Mouse (Mus musculus): ENCODE measurements around the gene 4921504E06Rik. TPM values are rescaled to one million over a fixed set of nuclear protein-coding genes. Genes with fewer than 3 reads are reported as not detected.
A peak's percentile ranks its signal among the peaks of the same experiment; 100 is the strongest.

4921504E06Rik gene
- polyA plus RNA-seq, 1 experiment from 2014 or later: not detected

GRCm38 (mm10) chr2:19452531-19453055 is 101.1 kb downstream of the 4921504E06Rik start:
- Histone ChIP-seq H3K4me3 (ENCODE audit: low read length) (no peak overlapping the region), H3K4me1 (replicated peaks; ENCODE audit: control insufficient read depth, insufficient read depth, low read length) (no peaks in the 10 kb centered on the region), H3K9ac (ENCODE audit: low read length) (no peak overlapping the region), H3K9me3 (ENCODE audit: control insufficient read depth, low read length) (no peaks in the 10 kb centered on the region), H3K4me2 (ENCODE audit: low read depth, low read length) (no peak overlapping the region), H3K27me3 (ENCODE audit: control insufficient read depth, insufficient read depth, low read depth, low read length) (peaks cover 92% of the 10 kb centered on the region), H3K27ac (ENCODE audit: low read length) (no peak overlapping the region), H3K36me3 (ENCODE audit: control insufficient read depth, insufficient read depth, low read length) (no peaks in the 10 kb centered on the region)
- under 1% methylated on average over 19 of the region's 19 CpGs for WGBS
- no peak for ATAC-seq (ENCODE audit: low read depth)

GRCm38 (mm10) chr2:19449308-19449707 is 104.4 kb downstream of the 4921504E06Rik start:
- Histone ChIP-seq H3K4me1 (replicated peaks; ENCODE audit: control insufficient read depth, insufficient read depth, low read length) (peaks cover 10% of the 10 kb centered on the region; the same call in 1 of the 2 replicates), H3K27ac (ENCODE audit: low read length) (no peak overlapping the region), H3K4me3 (ENCODE audit: low read length) (no peak overlapping the region), H3K9me3 (ENCODE audit: control insufficient read depth, low read length) (no peaks in the 10 kb centered on the region), H3K9ac (ENCODE audit: low read length) (no peak overlapping the region), H3K4me2 (ENCODE audit: low read depth, low read length) (no peak overlapping the region), H3K36me3 (ENCODE audit: control insufficient read depth, insufficient read depth, low read length) (no peaks in the 10 kb centered on the region), H3K27me3 (ENCODE audit: control insufficient read depth, insufficient read depth, low read depth, low read length) (peaks cover 96% of the 10 kb centered on the region)
- WGBS: 38% methylated on average over 4 of the region's 4 CpGs
- ATAC-seq (ENCODE audit: low read depth): no peak

GRCm38 (mm10) chr2:19448042-19448700 is 105.5 kb downstream of the 4921504E06Rik start:
- ATAC-seq (ENCODE audit: low read depth): no peak
- Histone ChIP-seq H3K9me3 (ENCODE audit: control insufficient read depth, low read length) (no peaks in the 10 kb centered on the region), H3K36me3 (ENCODE audit: control insufficient read depth, insufficient read depth, low read length) (no peaks in the 10 kb centered on the region), H3K4me1 (replicated peaks; ENCODE audit: control insufficient read depth, insufficient read depth, low read length) (peaks cover 10% of the 10 kb centered on the region; the same call in 1 of the 2 replicates), H3K9ac (ENCODE audit: low read length) (no peak overlapping the region), H3K4me2 (ENCODE audit: low read depth, low read length) (peak overlapping the region; percentile 12), H3K27me3 (ENCODE audit: control insufficient read depth, insufficient read depth, low read depth, low read length) (peaks cover 95% of the 10 kb centered on the region), H3K4me3 (ENCODE audit: low read length) (peak overlapping the region; percentile 7), H3K27ac (ENCODE audit: low read length) (no peak overlapping the region)
- 1% methylated on average over 30 of the region's 31 CpGs for WGBS

DNA sequence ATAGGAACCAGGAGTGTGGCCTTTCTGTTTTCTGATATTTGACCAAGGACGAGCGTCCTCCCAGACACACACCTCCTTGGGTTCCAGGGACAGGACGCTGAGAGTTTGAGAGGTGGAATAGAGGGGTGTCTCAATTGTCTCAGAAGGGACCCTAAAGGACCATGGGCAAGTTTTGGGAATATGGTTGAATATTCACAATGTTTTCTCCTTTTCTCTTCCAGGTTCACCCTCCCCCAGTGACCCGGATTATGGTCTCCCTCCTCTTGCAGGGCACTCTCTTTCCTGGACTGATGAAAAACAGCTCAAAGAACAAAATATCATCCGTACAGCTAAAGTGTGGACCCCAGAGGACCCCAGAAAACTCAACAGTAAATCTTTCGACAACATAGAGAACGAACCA is 107.0 kb downstream of the 4921504E06Rik start:
- Histone ChIP-seq H3K4me3 (ENCODE audit: low read length) (no peak overlapping the region), H3K36me3 (ENCODE audit: control insufficient read depth, insufficient read depth, low read length) (no peaks in the 10 kb centered on the region), H3K4me1 (replicated peaks; ENCODE audit: control insufficient read depth, insufficient read depth, low read length) (peaks cover 10% of the 10 kb centered on the region; the same call in 1 of the 2 replicates), H3K9me3 (ENCODE audit: control insufficient read depth, low read length) (no peaks in the 10 kb centered on the region), H3K27me3 (ENCODE audit: control insufficient read depth, insufficient read depth, low read depth, low read length) (peaks cover 92% of the 10 kb centered on the region), H3K9ac (ENCODE audit: low read length) (no peak overlapping the region), H3K27ac (ENCODE audit: low read length) (no peak overlapping the region), H3K4me2 (ENCODE audit: low read depth, low read length) (no peak overlapping the region)
- ATAC-seq (ENCODE audit: low read depth): no peak
- WGBS: 5% methylated on average over 7 of the region's 7 CpGs

DNA sequence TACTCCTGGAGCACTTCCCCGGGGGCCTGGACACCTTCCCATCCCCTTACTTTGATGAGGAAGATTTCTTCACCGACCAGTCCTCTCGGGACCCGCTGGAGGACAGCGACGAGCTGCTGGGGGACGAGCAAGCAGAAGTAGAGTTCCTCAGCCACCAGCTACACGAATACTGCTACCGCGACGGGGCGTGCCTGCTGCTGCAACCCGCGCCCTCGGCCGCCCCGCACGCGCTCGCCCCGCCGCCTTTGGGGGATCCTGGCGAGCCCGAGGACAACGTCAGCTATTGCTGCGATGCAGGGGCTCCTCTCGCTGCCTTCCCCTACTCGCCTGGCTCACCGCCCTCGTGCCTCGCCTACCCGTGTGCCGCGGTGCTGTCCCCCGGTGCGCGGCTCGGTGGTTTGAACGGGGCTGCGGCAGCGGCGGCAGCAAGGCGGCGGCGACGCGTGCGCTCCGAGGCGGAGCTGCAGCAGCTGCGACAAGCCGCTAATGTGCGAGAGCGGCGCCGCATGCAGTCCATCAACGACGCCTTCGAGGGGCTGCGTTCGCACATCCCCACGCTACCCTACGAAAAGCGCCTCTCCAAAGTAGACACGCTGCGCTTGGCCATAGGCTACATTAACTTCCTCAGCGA is 107.7 kb downstream of the 4921504E06Rik start:
- H3K9ac ChIP-seq (ENCODE audit: low read length): no peak overlapping the region

DNA sequence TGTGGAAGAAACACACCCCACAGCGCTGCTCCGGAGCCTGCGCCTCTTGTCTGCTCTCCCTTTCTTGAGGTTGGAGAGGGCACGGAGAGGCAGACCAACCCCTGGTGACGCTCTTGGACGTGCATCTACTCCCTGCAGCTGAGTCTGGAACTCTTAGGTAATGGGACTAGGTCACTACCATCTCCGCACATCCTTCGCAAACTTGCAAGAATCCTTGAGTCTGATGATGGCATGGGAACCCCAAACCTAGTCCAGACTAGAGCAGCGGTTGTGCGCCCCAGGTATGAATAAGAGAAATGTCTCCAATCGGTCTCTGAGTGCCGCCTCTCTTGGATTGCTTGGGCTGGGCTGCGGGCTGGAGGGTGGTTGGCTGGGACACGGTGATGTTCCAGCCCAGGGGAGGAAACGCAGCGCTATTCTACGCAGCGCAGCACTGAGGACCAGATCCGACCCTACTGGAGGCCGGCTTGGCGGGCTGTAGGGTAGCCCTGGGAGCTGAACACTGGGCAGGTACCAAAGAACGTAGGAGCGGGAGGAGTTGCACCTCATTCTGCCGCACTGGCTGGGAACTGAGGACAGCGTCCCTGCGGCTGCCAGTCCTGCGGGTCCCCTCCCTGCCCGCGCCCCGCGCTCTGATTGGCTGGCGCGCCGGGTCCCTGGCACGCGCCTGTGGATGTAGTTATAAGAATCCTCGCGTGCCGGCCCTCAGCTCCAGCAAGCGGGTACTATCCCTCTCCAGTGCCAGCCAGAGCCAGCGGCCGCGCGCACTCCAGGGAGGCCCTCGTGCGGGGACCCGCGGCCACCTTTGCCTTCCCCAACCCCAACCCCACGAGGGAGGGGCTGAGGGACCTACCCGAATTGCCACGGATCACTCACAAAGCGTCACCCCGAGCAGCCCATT is 108.5 kb downstream of the 4921504E06Rik start, which contains the start of gene Ptf1a:
Gene Ptf1a, plus strand, starts transcription at position 733 of the 901 bp plus-strand sequence.
- no peak within 1 kb of the TSS for H3K9ac ChIP-seq (ENCODE audit: low read length)
- H3K27me3 ChIP-seq (ENCODE audit: control insufficient read depth, insufficient read depth, low read depth, low read length): peaks cover 83% of the 10 kb centered on the region
- no peaks in the 10 kb centered on the region for H3K36me3 ChIP-seq (ENCODE audit: control insufficient read depth, insufficient read depth, low read length)
- H3K4me2 ChIP-seq (ENCODE audit: low read depth, low read length): peak within 1 kb of the TSS; percentile 43
- under 1% methylated on average over 45 of the region's 53 CpGs for WGBS
- H3K9me3 ChIP-seq (ENCODE audit: control insufficient read depth, low read length): no peaks in the 10 kb centered on the region
- H3K4me3 ChIP-seq (ENCODE audit: low read length): peak within 1 kb of the TSS; percentile 33
- no peak within 1 kb of the TSS for H3K27ac ChIP-seq (ENCODE audit: low read length)
- peak; percentile 38; the same call in 1 of the 2 replicates for ATAC-seq (ENCODE audit: low read depth)
- peaks cover 10% of the 10 kb centered on the region; the same call in 1 of the 2 replicates for H3K4me1 ChIP-seq (replicated peaks; ENCODE audit: control insufficient read depth, insufficient read depth, low read length)

More for the DNA sequence above, 107.7 kb downstream of the 4921504E06Rik start:
- under 1% methylated on average over 66 of the region's 67 CpGs for WGBS
- ATAC-seq (ENCODE audit: low read depth): no peak
- no peak overlapping the region for H3K27ac ChIP-seq (ENCODE audit: low read length)
- no peaks in the 10 kb centered on the region for H3K36me3 ChIP-seq (ENCODE audit: control insufficient read depth, insufficient read depth, low read length)
- no peaks in the 10 kb centered on the region for H3K9me3 ChIP-seq (ENCODE audit: control insufficient read depth, low read length)
- H3K4me1 ChIP-seq (replicated peaks; ENCODE audit: control insufficient read depth, insufficient read depth, low read length): peaks cover 10% of the 10 kb centered on the region; the same call in 1 of the 2 replicates
- H3K4me3 ChIP-seq (ENCODE audit: low read length): peak overlapping the region; percentile 33
- H3K27me3 ChIP-seq (ENCODE audit: control insufficient read depth, insufficient read depth, low read depth, low read length): peaks cover 90% of the 10 kb centered on the region
- peak overlapping the region; percentile 43 for H3K4me2 ChIP-seq (ENCODE audit: low read depth, low read length)

DNA sequence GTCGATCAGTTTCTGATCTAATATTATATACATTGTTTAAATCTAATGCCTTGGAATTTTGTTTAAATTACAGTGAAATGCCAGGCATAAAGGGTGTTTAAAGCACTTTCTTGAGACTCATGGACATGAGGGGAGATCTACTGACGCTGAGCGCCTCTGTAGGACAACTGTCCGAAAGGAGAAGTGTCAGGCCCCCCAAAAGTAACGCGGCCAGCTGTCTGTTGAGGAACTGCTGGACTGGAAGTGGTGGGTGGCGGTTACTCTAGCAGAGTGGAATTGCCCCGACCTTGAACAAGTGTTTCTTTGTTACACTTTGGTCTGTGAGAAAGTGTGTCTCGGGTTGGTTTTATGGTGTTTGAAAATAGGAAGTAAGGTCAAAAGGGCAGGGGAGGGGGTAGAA is 109.4 kb downstream of the 4921504E06Rik start:
- H3K4me2 ChIP-seq (ENCODE audit: low read depth, low read length): no peak overlapping the region
- H3K27me3 ChIP-seq (ENCODE audit: control insufficient read depth, insufficient read depth, low read depth, low read length): peaks cover 75% of the 10 kb centered on the region
- no peak overlapping the region for H3K27ac ChIP-seq (ENCODE audit: low read length)
- no peaks in the 10 kb centered on the region for H3K36me3 ChIP-seq (ENCODE audit: control insufficient read depth, insufficient read depth, low read length)
- 2% methylated on average over 9 of the region's 9 CpGs for WGBS
- H3K4me1 ChIP-seq (replicated peaks; ENCODE audit: control insufficient read depth, insufficient read depth, low read length): peaks cover 10% of the 10 kb centered on the region; the same call in 1 of the 2 replicates
- no peak overlapping the region for H3K9ac ChIP-seq (ENCODE audit: low read length)
- no peaks in the 10 kb centered on the region for H3K9me3 ChIP-seq (ENCODE audit: control insufficient read depth, low read length)
- no peak overlapping the region for H3K4me3 ChIP-seq (ENCODE audit: low read length)
- no peak for ATAC-seq (ENCODE audit: low read depth)

- no peak overlapping the region for H3K4me2 ChIP-seq (ENCODE audit: low read depth, low read length)
- 2% methylated on average over 41 of the region's 41 CpGs for WGBS
- peaks cover 65% of the 10 kb centered on the region for H3K27me3 ChIP-seq (ENCODE audit: control insufficient read depth, insufficient read depth, low read depth, low read length)
- H3K4me1 ChIP-seq (replicated peaks; ENCODE audit: control insufficient read depth, insufficient read depth, low read length): no peaks in the 10 kb centered on the region; the same call in 1 of the 2 replicates
- H3K27ac ChIP-seq (ENCODE audit: low read length): no peak overlapping the region
- no peak overlapping the region for H3K4me3 ChIP-seq (ENCODE audit: low read length)
- no peaks in the 10 kb centered on the region for H3K9me3 ChIP-seq (ENCODE audit: control insufficient read depth, low read length)
- no peak for ATAC-seq (ENCODE audit: low read depth)
- no peak overlapping the region for H3K9ac ChIP-seq (ENCODE audit: low read length)
- no peaks in the 10 kb centered on the region for H3K36me3 ChIP-seq (ENCODE audit: control insufficient read depth, insufficient read depth, low read length)
These were observed 121.9 kb downstream of the 4921504E06Rik start for GRCm38 (mm10) chr2:19431614-19432323.
